Mouse (Mus musculus) embryonic fibroblast, embryonic 13.5 days (primary cell): ENCODE data around the gene Cldn9. TPM values are rescaled to one million over a fixed set of nuclear protein-coding genes. Genes with fewer than 3 reads are reported as not detected.

ENCODE experiments used
- H3K27ac ChIP-seq: 2 replicates; pipeline ENCODE4 v1.5.1; 2012; ENCODE audit warnings: low read length, control low read depth, inconsistent platforms; ENCODE audit not compliant: insufficient read depth
- H3K4me1 ChIP-seq: 2 replicates; pipeline ENCODE4 v1.6.1; 2011; ENCODE audit warnings: low read length; ENCODE audit not compliant: control insufficient read depth, insufficient read depth
- H3K4me3 ChIP-seq: 2 replicates; pipeline ENCODE4 v1.5.1; 2011; ENCODE audit warnings: mild to moderate bottlenecking, control low read depth, low read length; ENCODE audit not compliant: insufficient read depth
- CTCF ChIP-seq: IDR thresholded peaks from 2 replicates; pipeline ENCODE4 v1.5.1; 2011; ENCODE audit warnings: mild to moderate bottlenecking, control low read depth, low read length, moderate library complexity, borderline replicate concordance; ENCODE audit not compliant: insufficient read depth
- POLR2A ChIP-seq: IDR thresholded peaks from 2 replicates; pipeline ENCODE4 v1.6.1; 2011; ENCODE audit warnings: low read depth, mild to moderate bottlenecking, control low read depth, low read length, moderate library complexity
- polyA plus RNA-seq: library from polyadenylated mRNA; stranded (reverse); fragments of >200 nt; gene quantifications from 2 replicates; pipeline ENCODE4 v1.2.4, GENCODE M21; 2011; ENCODE audit warnings: low read depth; ENCODE audit not compliant: missing spikeins, insufficient read length

The Cldn9 gene
- polyA plus RNA-seq = not detected in 2 replicates

GRCm38 (mm10) chr17:23683856-23684672 is at the start of gene Cldn9:
Cldn9 (minus strand) TSS chr17:23684026.
- Histone ChIP-seq H3K4me3 (no peak within 1 kb of the TSS), H3K4me1 (no peaks in the 10 kb centered on the region), H3K27ac (no peak within 1 kb of the TSS)
- TF ChIP-seq CTCF (no peak), POLR2A (no peak)

- no peak overlapping the region for H3K4me3 ChIP-seq
- peaks cover 8% of the 10 kb centered on the region for H3K4me1 ChIP-seq
- no peak overlapping the region for H3K27ac ChIP-seq
- TF ChIP-seq CTCF (no peak), POLR2A (no peak)
Measured at GRCm38 (mm10) chr17:23730441-23730840, 46.6 kb upstream of the Cldn9 start.

GRCm38 (mm10) chr17:23726758-23727142 is 42.9 kb upstream of the Cldn9 start:
- Histone ChIP-seq H3K27ac (peak overlapping the region; percentile 39), H3K4me1 (peaks cover 8% of the 10 kb centered on the region), H3K4me3 (peak overlapping the region; percentile 49)
- TF ChIP-seq POLR2A (peak; percentile 61), CTCF (no peak)

- H3K4me3 ChIP-seq = peak within 1 kb of the TSS; percentile 57
- TF ChIP-seq CTCF = no peak
- peak; percentile 96 for TF ChIP-seq POLR2A
- peaks cover 8% of the 10 kb centered on the region for H3K4me1 ChIP-seq
- H3K27ac ChIP-seq = peak within 1 kb of the TSS; percentile 57
Measured at GRCm38 (mm10) chr17:23725999-23726757, 42.4 kb upstream of the Cldn9 start, which contains the start of gene Pkmyt1. Pkmyt1 (plus strand) TSS chr17:23726336.

GRCm38 (mm10) chr17:23725477-23725876 is 41.7 kb upstream of the Cldn9 start:
- TF ChIP-seq CTCF (no peak), POLR2A (no peak)
- Histone ChIP-seq H3K4me1 (peaks cover 5% of the 10 kb centered on the region), H3K27ac (peak overlapping the region; percentile 57), H3K4me3 (peak overlapping the region; percentile 57)

GRCm38 (mm10) chr17:23722376-23723125 is 38.7 kb upstream of the Cldn9 start, which contains the start of gene 1520401A03Rik:
1520401A03Rik (minus strand) TSS chr17:23722783.
- H3K27ac ChIP-seq = no peak within 1 kb of the TSS
- TF ChIP-seq CTCF = no peak
- no peak for TF ChIP-seq POLR2A
- no peak within 1 kb of the TSS for H3K4me3 ChIP-seq
- peaks cover 4% of the 10 kb centered on the region; the same call in 1 of the 2 replicates for H3K4me1 ChIP-seq

GRCm38 (mm10) chr17:23721886-23722285 is 38.1 kb upstream of the Cldn9 start:
- peaks cover 4% of the 10 kb centered on the region; the same call in 1 of the 2 replicates for H3K4me1 ChIP-seq
- no peak overlapping the region for H3K27ac ChIP-seq
- H3K4me3 ChIP-seq = no peak overlapping the region
- TF ChIP-seq POLR2A = no peak
- TF ChIP-seq CTCF = no peak

GRCm38 (mm10) chr17:23719455-23719854 is 35.6 kb upstream of the Cldn9 start:
- TF ChIP-seq CTCF (no peak), POLR2A (no peak)
- H3K27ac ChIP-seq = no peak overlapping the region
- no peak overlapping the region for H3K4me3 ChIP-seq
- H3K4me1 ChIP-seq = no peaks in the 10 kb centered on the region

- no peak overlapping the region for H3K4me3 ChIP-seq
- TF ChIP-seq CTCF = no peak
- TF ChIP-seq POLR2A = no peak
- H3K27ac ChIP-seq = no peak overlapping the region
Measured at GRCm38 (mm10) chr17:23717003-23717402, 33.2 kb upstream of the Cldn9 start.

GRCm38 (mm10) chr17:23706212-23706611 is 22.4 kb upstream of the Cldn9 start:
- no peak overlapping the region for H3K4me3 ChIP-seq
- no peak for TF ChIP-seq POLR2A
- peak; percentile 71 for TF ChIP-seq CTCF

More at GRCm38 (mm10) chr17:23717003-23717402, 33.2 kb upstream of the Cldn9 start:
- no peaks in the 10 kb centered on the region for H3K4me1 ChIP-seq

More at GRCm38 (mm10) chr17:23706212-23706611, 22.4 kb upstream of the Cldn9 start:
- H3K27ac ChIP-seq = no peak overlapping the region
- peaks cover 3% of the 10 kb centered on the region; the same call in 1 of the 2 replicates for H3K4me1 ChIP-seq
